Mouse (Mus musculus): ENCODE data around the gene Ccn5. TPM values are rescaled to one million over a fixed set of nuclear protein-coding genes. Genes with fewer than 3 reads are reported as not detected.

Gene Ccn5
- total and polyA plus RNA-seq, 2 experiments from 2014 or later: 1.4 to 2.6 TPM

- H3K36me3 ChIP-seq (replicated peaks; ENCODE audit: control insufficient read depth, insufficient read depth, low read length): no peaks in the 10 kb centered on the region
- H3K27me3 ChIP-seq (ENCODE audit: control insufficient read depth, insufficient read depth, low read length): peaks cover 54% of the 10 kb centered on the region
- no peaks in the 10 kb centered on the region for H3K9me3 ChIP-seq (replicated peaks; ENCODE audit: control insufficient read depth, low read length)
- DNase-seq (ENCODE audit: low spot score) (no peak), ATAC-seq (ENCODE audit: insufficient read depth, low read depth) (no peak)
- no peak overlapping the region for H3K27ac ChIP-seq (ENCODE audit: low read depth)
- TF ChIP-seq CTCF (IDR thresholded peaks at IDR 0.05; ENCODE audit: low read depth) (no peak), EP300 (IDR thresholded peaks at IDR 0.05; ENCODE audit: low read depth) (no peak)
- H3K4me1 ChIP-seq (ENCODE audit: control insufficient read depth, insufficient read depth): no peaks in the 10 kb centered on the region
- peak overlapping the region; percentile 24; the same call in 1 of the 2 replicates for H3K4me2 ChIP-seq (ENCODE audit: low read depth, low read length)
- H3K9ac ChIP-seq (replicated peaks; ENCODE audit: low read depth, low read length): no peak overlapping the region
- WGBS: 31% methylated on average over 11 of the region's 11 CpGs
- H3K4me3 ChIP-seq (ENCODE audit: low read depth, low read length): no peak overlapping the region
Measured at GRCm38 (mm10) chr2:163823771-163824170, 3.1 kb downstream of the Ccn5 start.

GRCm38 (mm10) chr2:163825861-163826260, 5.2 kb downstream of the Ccn5 start:
- ATAC-seq (ENCODE audit: insufficient read depth, low read depth) (no peak), DNase-seq (ENCODE audit: low spot score) (no peak)
- H3K4me3 ChIP-seq (ENCODE audit: low read depth, low read length): no peak overlapping the region
- no peak overlapping the region for H3K4me2 ChIP-seq (ENCODE audit: low read depth, low read length)
- no peak overlapping the region for H3K27ac ChIP-seq (ENCODE audit: low read depth)
- no peak overlapping the region for H3K9ac ChIP-seq (replicated peaks; ENCODE audit: low read depth, low read length)
- H3K4me1 ChIP-seq (ENCODE audit: control insufficient read depth, insufficient read depth): no peaks in the 10 kb centered on the region
- H3K9me3 ChIP-seq (replicated peaks; ENCODE audit: control insufficient read depth, low read length): no peaks in the 10 kb centered on the region
- TF ChIP-seq EP300 (IDR thresholded peaks at IDR 0.05; ENCODE audit: low read depth): no peak
- no peak for TF ChIP-seq CTCF (IDR thresholded peaks at IDR 0.05; ENCODE audit: low read depth)
- WGBS: 71% methylated on average over 1 of the region's 1 CpGs
- peaks cover 60% of the 10 kb centered on the region for H3K27me3 ChIP-seq (ENCODE audit: control insufficient read depth, insufficient read depth, low read length)
- no peaks in the 10 kb centered on the region for H3K36me3 ChIP-seq (replicated peaks; ENCODE audit: control insufficient read depth, insufficient read depth, low read length)

- Histone ChIP-seq H3K27ac (ENCODE audit: low read depth) (no peak overlapping the region), H3K4me2 (ENCODE audit: low read depth, low read length) (no peak overlapping the region), H3K4me3 (ENCODE audit: low read depth, low read length) (no peak overlapping the region), H3K27me3 (ENCODE audit: control insufficient read depth, insufficient read depth, low read length) (peaks cover 60% of the 10 kb centered on the region), H3K9ac (replicated peaks; ENCODE audit: low read depth, low read length) (no peak overlapping the region), H3K4me1 (ENCODE audit: control insufficient read depth, insufficient read depth) (no peaks in the 10 kb centered on the region), H3K9me3 (replicated peaks; ENCODE audit: control insufficient read depth, low read length) (no peaks in the 10 kb centered on the region), H3K36me3 (replicated peaks; ENCODE audit: control insufficient read depth, insufficient read depth, low read length) (no peaks in the 10 kb centered on the region)
- DNase-seq (ENCODE audit: low spot score) (no peak), ATAC-seq (ENCODE audit: insufficient read depth, low read depth) (no peak)
- 37% methylated on average over 5 of the region's 5 CpGs for WGBS
- TF ChIP-seq CTCF (IDR thresholded peaks at IDR 0.05; ENCODE audit: low read depth): no peak
- no peak for TF ChIP-seq EP300 (IDR thresholded peaks at IDR 0.05; ENCODE audit: low read depth)
Measured at GRCm38 (mm10) chr2:163826494-163826893, 5.8 kb downstream of the Ccn5 start.

- 42% methylated on average over 1 of the region's 1 CpGs for WGBS
- peaks cover 52% of the 10 kb centered on the region for H3K27me3 ChIP-seq (ENCODE audit: control insufficient read depth, insufficient read depth, low read length)
- H3K4me3 ChIP-seq (ENCODE audit: low read depth, low read length): no peak overlapping the region
- ATAC-seq (ENCODE audit: insufficient read depth, low read depth) (no peak), DNase-seq (ENCODE audit: low spot score) (no peak)
- no peaks in the 10 kb centered on the region for H3K36me3 ChIP-seq (replicated peaks; ENCODE audit: control insufficient read depth, insufficient read depth, low read length)
- no peak overlapping the region for H3K27ac ChIP-seq (ENCODE audit: low read depth)
- H3K4me2 ChIP-seq (ENCODE audit: low read depth, low read length): no peak overlapping the region
- no peaks in the 10 kb centered on the region for H3K9me3 ChIP-seq (replicated peaks; ENCODE audit: control insufficient read depth, low read length)
- no peaks in the 10 kb centered on the region for H3K4me1 ChIP-seq (ENCODE audit: control insufficient read depth, insufficient read depth)
- no peak for TF ChIP-seq CTCF (IDR thresholded peaks at IDR 0.05; ENCODE audit: low read depth)
- TF ChIP-seq EP300 (IDR thresholded peaks at IDR 0.05; ENCODE audit: low read depth): no peak
- H3K9ac ChIP-seq (replicated peaks; ENCODE audit: low read depth, low read length): no peak overlapping the region
Measured at GRCm38 (mm10) chr2:163831163-163831562, 10.5 kb downstream of the Ccn5 start.

- WGBS: 13% methylated on average over 9 of the region's 9 CpGs
- no peak overlapping the region for H3K27ac ChIP-seq (ENCODE audit: low read depth)
- 0 out of 2 replicates have a peak, but pooled peaks cover 8% of the 10 kb centered on the region for H3K9me3 ChIP-seq (replicated peaks; ENCODE audit: control insufficient read depth, low read length)
- ATAC-seq (ENCODE audit: insufficient read depth, low read depth) (0 out of 2 replicates have a peak, but pooled peaks have one; percentile 24), DNase-seq (ENCODE audit: low spot score) (peak; percentile 74)
- H3K4me3 ChIP-seq (ENCODE audit: low read depth, low read length): no peak overlapping the region
- H3K27me3 ChIP-seq (ENCODE audit: control insufficient read depth, insufficient read depth, low read length): peaks cover 47% of the 10 kb centered on the region
- no peak overlapping the region for H3K4me2 ChIP-seq (ENCODE audit: low read depth, low read length)
- H3K9ac ChIP-seq (replicated peaks; ENCODE audit: low read depth, low read length): no peak overlapping the region
- peaks cover 8% of the 10 kb centered on the region for H3K4me1 ChIP-seq (ENCODE audit: control insufficient read depth, insufficient read depth)
- H3K36me3 ChIP-seq (replicated peaks; ENCODE audit: control insufficient read depth, insufficient read depth, low read length): no peaks in the 10 kb centered on the region
- TF ChIP-seq CTCF (IDR thresholded peaks at IDR 0.05; ENCODE audit: low read depth): peak; percentile 99
- no peak for TF ChIP-seq EP300 (IDR thresholded peaks at IDR 0.05; ENCODE audit: low read depth)
Measured at GRCm38 (mm10) chr2:163838043-163838442, 17.4 kb downstream of the Ccn5 start.

GRCm38 (mm10) chr2:163839519-163839918, 18.9 kb downstream of the Ccn5 start:
- no peaks in the 10 kb centered on the region for H3K36me3 ChIP-seq (replicated peaks; ENCODE audit: control insufficient read depth, insufficient read depth, low read length)
- no peak overlapping the region for H3K27ac ChIP-seq (ENCODE audit: low read depth)
- ATAC-seq (ENCODE audit: insufficient read depth, low read depth) (peak; percentile 89), DNase-seq (ENCODE audit: low spot score) (peak; percentile 57)
- peaks cover 8% of the 10 kb centered on the region for H3K4me1 ChIP-seq (ENCODE audit: control insufficient read depth, insufficient read depth)
- no peak overlapping the region for H3K9ac ChIP-seq (replicated peaks; ENCODE audit: low read depth, low read length)
- WGBS: 19% methylated on average over 6 of the region's 6 CpGs
- H3K4me2 ChIP-seq (ENCODE audit: low read depth, low read length): no peak overlapping the region
- H3K9me3 ChIP-seq (replicated peaks; ENCODE audit: control insufficient read depth, low read length): 0 out of 2 replicates have a peak, but pooled peaks cover 8% of the 10 kb centered on the region
- peaks cover 47% of the 10 kb centered on the region for H3K27me3 ChIP-seq (ENCODE audit: control insufficient read depth, insufficient read depth, low read length)
- no peak overlapping the region for H3K4me3 ChIP-seq (ENCODE audit: low read depth, low read length)
- TF ChIP-seq EP300 (IDR thresholded peaks at IDR 0.05; ENCODE audit: low read depth) (no peak), CTCF (IDR thresholded peaks at IDR 0.05; ENCODE audit: low read depth) (no peak)
